Comparison of ENCODE assay signal across 9 mouse cellular contexts in the genomic region with DNA sequence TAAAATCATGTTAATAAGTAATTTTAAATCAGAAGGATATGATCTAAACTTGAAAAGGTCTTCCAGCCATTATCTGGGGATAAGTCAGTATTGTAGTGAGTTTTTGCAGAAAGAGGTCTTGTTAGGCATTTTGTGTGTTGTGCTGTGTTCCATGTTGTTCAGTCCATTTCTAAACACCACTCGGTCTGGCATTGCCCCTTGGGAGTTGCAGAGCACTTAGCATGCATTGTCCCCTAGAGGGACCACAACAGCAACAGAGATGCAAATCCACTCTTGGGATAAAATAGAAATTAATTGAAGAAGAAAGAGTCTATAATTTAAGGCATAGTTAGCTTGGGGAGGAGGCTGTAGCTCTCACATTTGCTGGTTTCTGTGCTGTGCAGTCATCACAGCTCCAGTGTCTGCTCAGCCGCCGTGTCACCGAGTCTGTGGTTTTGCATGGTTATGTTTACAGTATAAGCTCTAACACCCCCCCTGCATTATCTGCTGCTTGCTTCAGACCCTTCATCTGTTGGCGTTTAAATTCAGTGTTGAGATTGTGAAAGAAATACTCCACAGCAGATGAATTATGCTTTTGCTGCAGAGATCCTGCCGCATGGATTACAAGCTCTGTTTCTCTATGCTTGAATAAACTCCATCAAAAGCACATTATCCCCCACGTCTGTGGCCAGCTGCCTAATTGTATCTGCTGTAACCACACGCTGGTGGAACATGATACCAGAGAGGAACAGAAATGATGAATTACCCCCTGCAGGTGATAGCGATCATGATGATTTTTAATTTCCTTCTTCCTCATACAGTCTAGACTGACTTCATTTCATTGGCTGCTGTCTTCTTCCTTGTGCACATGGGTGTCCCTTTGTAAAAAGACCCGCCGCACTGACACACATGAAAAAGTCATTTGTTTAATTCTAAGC.
DNase-seq lines count a peak whose midpoint lies in the region; ATAC-seq lines count a peak whose summit lies in the region.
"Had no signal": no experiment of that assay in that cellular context is flagged by ENCODE, and none has a peak within 500 bp of the region (broad histone marks: within the 10 kb centered on the region; RNA-seq: fewer than 3 reads in every experiment).

No protein-coding gene starts in this region.

- no peaks in the 10 kb centered on the region for H3K9me3 ChIP-seq in forebrain, embryonic 13.5 days (replicated peaks)
- H3K9me3 ChIP-seq: liver, embryonic 13.5 days had no signal

- H3K36me3 ChIP-seq in forebrain, embryonic 13.5 days (ENCODE audit: poor library complexity, severe bottlenecking) = 0 out of 2 replicates have a peak, but pooled peaks cover 9% of the 10 kb centered on the region

- peak overlapping the region; percentile 51 for H3K4me2 ChIP-seq in forebrain, embryonic 13.5 days
- H3K4me2 ChIP-seq: liver, embryonic 13.5 days had no signal

- ATAC-seq in forebrain, embryonic 13.5 days = peak; percentile 87
- 0 out of 2 replicates have a peak, but pooled peaks have one; percentile 19 for ATAC-seq in neutrophil, adult 5-6 weeks (ENCODE audit: extremely low read depth, insufficient number of reproducible peaks, low FRiP score, poor library complexity, severe bottlenecking)
- ATAC-seq in cerebellum, adult (ENCODE audit: insufficient number of reproducible peaks, low FRiP score, low TSS enrichment) = no peak
- ATAC-seq in activated CD4-positive, CD25-positive, alpha-beta regulatory T cell, adult 4 months = no peak

- peak overlapping the region; percentile 83 for H3K27ac ChIP-seq in forebrain, embryonic 13.5 days
- H3K27ac ChIP-seq: liver, embryonic 13.5 days had no signal

- no peaks in the 10 kb centered on the region for H3K27me3 ChIP-seq in forebrain, embryonic 13.5 days
- H3K27me3 ChIP-seq: liver, embryonic 13.5 days had no signal

- H3K4me1 ChIP-seq in forebrain, embryonic 13.5 days = peaks cover 18% of the 10 kb centered on the region

- H3K4me3 ChIP-seq in forebrain, embryonic 13.5 days = peak overlapping the region; percentile 18; the same call in 1 of the 2 replicates
- H3K4me3 ChIP-seq: liver, embryonic 13.5 days had no signal

- DNase-seq in spleen, adult 18-20 months = peak; percentile 20 to 25
- DNase-seq in spleen, adult 12 weeks (ENCODE audit: low spot score) = no peak
- DNase-seq in layer of hippocampus, postnatal 14 days (ENCODE audit: low spot score in 2 of 2) = peak; percentile 45 to 61
- no peak for DNase-seq in urinary bladder, postnatal 25 days (ENCODE audit: low spot score)
- DNase-seq: liver, embryonic 13.5 days had no signal

- 12% methylated on average over 11 of the region's 11 CpGs for WGBS in forebrain, embryonic 13.5 days

- H3K9ac ChIP-seq in forebrain, embryonic 13.5 days = 0 out of 2 replicates have a peak overlapping the region, but pooled peaks have one; percentile 26
- H3K9ac ChIP-seq: liver, embryonic 13.5 days had no signal

Comparison
In these comparisons a context has a peak if more than half of its experiments do, and no peak if none do; other contexts are left out.
1. DNase-seq: peak in spleen, adult 18-20 months (2 of 2) and layer of hippocampus, postnatal 14 days (2 of 2); none in spleen, adult 12 weeks (single experiment) and urinary bladder, postnatal 25 days (single experiment).
2. ATAC-seq: peak in forebrain, embryonic 13.5 days (single experiment) and neutrophil, adult 5-6 weeks (single experiment); none in cerebellum, adult (single experiment) and activated CD4-positive, CD25-positive, alpha-beta regulatory T cell, adult 4 months (single experiment).